ENCODE assay signal across 11 mouse cellular contexts in genomic region chr19:60265789-60266188, GRCm38 (mm10).
"Had no signal": no experiment of that assay in that cellular context is flagged by ENCODE, and none has a peak within 500 bp of the region (broad histone marks: within the 10 kb centered on the region; RNA-seq: fewer than 3 reads in every experiment).

No protein-coding gene starts in this region.

- ATAC-seq: liver, postnatal 0 days; lung, postnatal 0 days; midbrain, embryonic 13.5 days; midbrain, embryonic 15.5 days had no signal

- DNase-seq: liver, postnatal 0 days; lung, adult 2 months; lung, postnatal 14 days; lung, postnatal 36 days; right cerebral cortex, postnatal 14 days; thymus, adult 2 months; thymus, postnatal 25 days; thymus, postnatal 4 days had no signal
